Mouse (Mus musculus): ENCODE results near the gene Ruvbl1.

Ruvbl1 gene
- long read RNA-seq, experiment 1, transcript Ruvbl1-201 (11 exons, 1,675 nt): major isoform, 54 of 61 reads
- long read RNA-seq, experiment 1, partial matches to known transcripts: 3 of 61 reads
- long read RNA-seq, experiment 1, other reads (novel, unspliced or antisense): 4 of 61 reads
- long read RNA-seq, experiment 2, transcript Ruvbl1-201 (11 exons, 1,675 nt): major isoform, 78 of 89 reads
- long read RNA-seq, experiment 2, partial matches to known transcripts: 9 of 89 reads
- long read RNA-seq, experiment 2, other reads (novel, unspliced or antisense): 2 of 89 reads

DNA sequence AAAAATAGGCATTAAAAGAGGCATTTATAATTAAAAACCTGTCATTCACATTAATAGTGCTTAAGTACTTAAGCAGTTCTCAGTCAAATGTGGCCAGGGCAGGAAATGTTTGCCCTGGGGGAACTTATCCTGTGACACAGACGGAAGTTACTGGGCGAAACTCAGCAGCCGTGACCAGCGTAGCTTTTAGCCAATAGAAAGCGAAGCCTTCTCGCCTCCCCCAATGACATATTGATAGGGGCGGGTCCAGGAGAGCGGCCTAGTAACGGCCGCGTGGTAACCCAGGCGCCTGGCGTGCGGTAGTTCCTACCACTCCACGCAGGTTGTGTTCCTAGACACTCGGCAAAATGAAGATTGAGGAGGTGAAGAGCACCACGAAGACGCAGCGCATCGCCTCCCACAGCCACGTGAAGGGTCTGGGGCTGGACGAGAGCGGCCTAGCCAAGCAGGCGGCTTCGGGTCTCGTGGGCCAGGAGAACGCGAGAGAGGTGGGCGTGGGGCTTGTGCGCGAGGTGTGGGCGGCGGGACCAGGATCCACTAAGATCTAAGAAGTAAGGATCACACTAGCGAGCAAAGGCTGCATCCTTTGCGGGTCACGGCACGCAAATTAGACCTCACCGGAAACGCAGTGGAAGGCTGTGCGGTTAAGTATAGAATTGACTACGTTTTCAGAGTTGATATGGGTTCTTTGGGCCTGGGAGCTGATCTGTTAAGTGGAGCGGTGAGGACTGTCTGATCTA is at the start of gene Ruvbl1:
TSS of gene Ruvbl1 (plus strand) at position 229 of the 740 bp plus-strand sequence.
- intact Hi-C loops (cut with DNase I): no loop called here

- intact Hi-C loops (cut with DNase I): no loop called here
These were observed 49.0 kb upstream of the Ruvbl1 start for GRCm38 (mm10) chr6:88416130-88416758.

DNA sequence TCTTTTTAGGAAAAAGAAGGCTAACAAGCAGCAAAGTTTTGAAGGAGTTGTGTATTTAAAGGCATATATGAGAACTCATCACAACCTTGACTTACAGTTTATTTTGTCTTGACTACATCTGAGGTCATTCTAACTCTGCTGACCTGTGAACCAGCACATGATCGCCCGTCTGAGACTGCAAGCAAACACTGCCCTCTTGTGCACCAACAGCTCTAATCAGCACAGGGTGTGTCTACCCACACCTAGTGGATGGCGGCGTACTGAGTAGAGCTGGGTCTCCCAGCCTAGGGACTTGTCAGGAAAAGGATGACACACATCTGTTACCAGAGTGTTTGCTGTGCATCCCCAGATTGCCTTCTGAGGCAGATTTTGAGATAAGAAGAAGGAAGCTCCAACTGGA is 34.0 kb upstream of the Ruvbl1 start:
- intact Hi-C loops (cut with DNase I): loop anchor here (5.0 kb wide), 2 partner anchors 244 to 319 kb away; no protein-coding TSS in a partner anchor

DNA sequence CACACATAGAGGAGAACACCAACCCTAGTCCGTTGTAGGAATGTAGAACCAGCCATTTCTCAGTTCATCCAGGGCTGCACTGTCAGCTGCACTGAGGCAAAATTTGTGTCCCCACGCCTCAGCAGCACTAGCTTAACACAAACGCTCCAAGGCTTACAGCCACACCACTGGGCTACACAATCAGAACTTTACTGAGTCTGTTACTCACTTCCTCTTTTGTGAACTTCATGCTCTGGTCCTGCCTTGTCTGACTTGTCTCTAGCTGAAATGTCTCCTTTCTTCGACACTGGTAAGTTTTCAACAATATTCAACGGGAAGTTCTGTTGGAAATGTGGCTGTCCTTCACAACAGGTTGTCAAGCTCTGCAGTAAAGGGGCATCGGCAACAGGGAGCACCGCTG is 29.6 kb upstream of the Ruvbl1 start:
- intact Hi-C loops (cut with DNase I): no loop called here

DNA sequence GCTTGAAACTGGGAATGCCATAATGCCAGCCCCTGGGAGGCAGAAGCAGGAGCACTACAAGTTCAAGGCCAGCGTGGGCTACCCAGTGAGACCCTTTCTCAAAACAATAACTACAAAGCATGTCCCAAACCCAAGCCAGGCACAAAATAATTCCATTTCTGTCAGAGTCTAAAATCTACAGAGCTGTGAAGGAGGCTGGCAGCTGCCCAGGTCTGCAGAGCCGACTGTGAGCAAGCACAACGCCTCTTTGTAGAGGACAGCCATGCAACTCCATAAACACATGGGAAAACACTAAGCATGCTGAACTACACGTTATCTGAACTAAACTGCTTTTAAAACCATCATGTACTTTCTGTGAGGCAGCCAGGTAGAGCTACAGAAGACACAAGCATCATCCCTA is 26.2 kb upstream of the Ruvbl1 start:
- intact Hi-C loops (cut with DNase I): no loop called here

GRCm38 (mm10) chr6:88442551-88442950 is 22.7 kb upstream of the Ruvbl1 start:
- intact Hi-C loops (cut with DNase I): no loop called here

GRCm38 (mm10) chr6:88443446-88443845 is 21.8 kb upstream of the Ruvbl1 start:
- intact Hi-C loops (cut with DNase I): no loop called here

- intact Hi-C loops (cut with DNase I): no loop called here
These were observed 21.0 kb upstream of the Ruvbl1 start for GRCm38 (mm10) chr6:88444076-88444750.

DNA sequence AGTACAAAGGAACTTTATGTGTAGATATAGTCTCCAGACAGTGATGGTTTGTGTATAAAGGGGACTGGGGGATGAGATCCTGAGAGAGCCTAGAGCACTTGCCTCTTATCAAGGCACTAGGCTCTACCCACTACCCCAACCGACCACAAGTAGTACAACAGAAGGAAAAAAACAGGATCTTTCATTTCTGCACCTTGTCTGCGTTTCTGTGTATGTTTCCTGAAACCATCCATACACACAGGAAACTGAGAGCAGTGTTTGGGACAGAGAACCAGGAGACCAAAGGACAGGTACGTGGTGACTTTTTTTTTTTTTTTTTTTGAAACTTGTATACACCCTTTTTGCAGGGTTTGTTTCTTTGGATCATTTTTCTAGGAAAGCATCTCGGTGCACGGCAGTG is 19.5 kb upstream of the Ruvbl1 start:
- intact Hi-C loops (cut with DNase I): no loop called here

- intact Hi-C loops (cut with DNase I): no loop called here
These were observed 18.9 kb upstream of the Ruvbl1 start, which contains the start of gene Eefsec for GRCm38 (mm10) chr6:88446063-88447002. Gene Eefsec (minus strand): TSS chr6:88446539.

DNA sequence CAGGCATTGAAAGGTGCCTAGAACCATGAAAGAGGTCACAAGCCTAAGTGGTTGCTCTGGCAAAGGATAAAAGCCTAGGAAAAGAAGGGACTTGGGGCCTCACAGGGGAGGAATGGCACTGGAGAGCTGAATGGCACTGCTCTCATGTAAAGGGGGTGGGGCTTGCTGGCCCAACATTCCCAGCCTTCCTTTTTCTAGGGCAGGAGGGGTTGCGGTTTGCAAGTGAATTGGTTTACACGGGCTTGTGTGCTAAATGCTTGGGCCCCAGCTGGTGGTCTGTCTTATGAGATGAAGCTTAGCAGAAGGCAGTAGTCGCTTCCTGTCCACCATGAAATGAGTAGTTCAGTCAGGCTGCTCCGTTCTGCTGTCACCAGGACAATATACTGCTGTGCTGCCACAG is 17.8 kb upstream of the Ruvbl1 start:
- intact Hi-C loops (cut with DNase I): no loop called here

- intact Hi-C loops (cut with DNase I): no loop called here
These were observed 10.7 kb upstream of the Ruvbl1 start for GRCm38 (mm10) chr6:88454545-88454944.

GRCm38 (mm10) chr6:88469878-88470277 is 4.7 kb downstream of the Ruvbl1 start:
- intact Hi-C loops (cut with DNase I): no loop called here

DNA sequence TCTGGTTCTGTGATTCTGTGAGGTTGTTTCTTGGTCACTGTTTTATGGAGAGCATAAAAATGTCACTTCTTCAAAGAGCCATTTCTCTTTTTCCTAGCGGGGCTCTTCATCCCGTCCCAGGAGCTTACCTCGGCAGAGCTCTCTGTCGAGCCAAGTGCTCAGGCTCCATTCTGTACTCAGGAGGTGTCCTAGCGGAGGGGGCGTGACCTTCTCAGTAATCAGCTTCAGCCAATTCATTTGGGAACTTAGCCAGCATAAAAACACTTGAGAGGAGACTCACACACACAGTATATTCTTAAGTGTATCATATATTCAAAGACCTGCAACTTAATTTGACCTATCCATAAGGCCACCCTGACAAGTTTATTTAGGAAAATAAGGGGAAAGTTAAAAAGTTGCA is 15.2 kb downstream of the Ruvbl1 start:
- intact Hi-C loops (cut with DNase I): loop anchor here (10.0 kb wide), 1 partner anchor 296 kb away; no protein-coding TSS in a partner anchor

DNA sequence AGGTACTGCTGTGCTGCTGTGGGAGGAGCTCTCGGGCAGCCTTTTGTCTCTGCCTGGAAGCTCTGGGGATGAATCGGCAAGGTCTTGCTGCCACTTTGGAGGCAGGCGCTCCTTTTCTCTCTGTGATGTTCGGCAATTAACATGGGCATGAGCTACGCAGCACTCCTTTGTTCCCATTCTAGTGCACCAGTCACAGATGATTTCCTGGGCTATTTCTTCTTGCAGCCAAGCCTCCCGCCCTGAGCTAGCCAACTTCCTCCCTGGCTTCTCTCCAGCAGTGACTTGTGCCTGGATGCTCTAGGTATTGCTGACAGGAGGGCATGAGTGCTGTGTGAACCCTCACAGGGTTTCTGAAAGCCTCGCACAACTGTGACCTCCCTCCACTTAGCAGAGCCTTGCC is 17.9 kb downstream of the Ruvbl1 start:
- intact Hi-C loops (cut with DNase I): loop anchor here (10.0 kb wide), 1 partner anchor 298 kb away; no protein-coding TSS in a partner anchor

DNA sequence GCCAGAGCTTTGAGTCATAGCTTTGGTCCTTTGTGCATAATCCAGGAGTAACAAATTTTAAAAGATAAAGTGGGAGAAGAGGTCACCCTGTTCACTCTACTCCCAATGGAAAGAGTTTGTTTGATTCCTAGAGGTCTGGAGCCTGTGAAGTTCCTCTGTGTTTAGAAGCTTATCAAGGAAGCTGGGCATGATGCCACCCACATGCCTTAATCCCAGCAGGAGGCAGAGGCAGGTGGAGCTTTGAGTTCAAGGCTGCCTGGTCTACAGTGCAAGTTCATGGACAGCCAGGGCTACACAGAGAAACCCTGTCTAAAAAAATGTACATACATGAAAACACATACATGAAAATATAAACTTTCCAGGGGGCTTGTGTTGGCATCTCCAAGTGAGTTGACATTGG is 18.7 kb downstream of the Ruvbl1 start:
- intact Hi-C loops (cut with DNase I): loop anchor here (10.0 kb wide), 1 partner anchor 299 kb away; no protein-coding TSS in a partner anchor

DNA sequence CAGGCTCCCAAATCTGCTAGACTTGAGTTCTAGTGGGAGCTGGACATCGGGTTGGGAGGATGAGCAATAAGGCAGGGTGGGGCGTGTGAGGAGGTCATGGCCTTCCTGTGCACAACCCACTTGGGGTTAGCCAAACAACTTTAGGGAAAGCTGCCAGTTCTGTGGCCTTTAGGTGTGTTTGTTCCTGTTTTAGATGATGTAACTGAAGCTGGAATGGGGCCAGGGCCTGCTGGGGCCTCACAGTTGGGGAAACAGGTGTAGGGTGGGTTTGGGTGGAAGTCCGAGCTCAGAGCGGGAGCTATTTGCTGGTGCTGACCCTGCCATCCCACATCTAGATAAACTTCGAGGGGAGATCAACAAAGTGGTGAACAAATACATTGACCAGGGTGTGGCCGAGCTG is 20.2 kb downstream of the Ruvbl1 start:
- intact Hi-C loops (cut with DNase I): loop anchor here (10.0 kb wide), 1 partner anchor 301 kb away; no protein-coding TSS in a partner anchor

- intact Hi-C loops (cut with DNase I): loop anchor here (10.0 kb wide), 1 partner anchor 302 kb away; no protein-coding TSS in a partner anchor
These were observed 21.7 kb downstream of the Ruvbl1 start for GRCm38 (mm10) chr6:88486893-88487292.

DNA sequence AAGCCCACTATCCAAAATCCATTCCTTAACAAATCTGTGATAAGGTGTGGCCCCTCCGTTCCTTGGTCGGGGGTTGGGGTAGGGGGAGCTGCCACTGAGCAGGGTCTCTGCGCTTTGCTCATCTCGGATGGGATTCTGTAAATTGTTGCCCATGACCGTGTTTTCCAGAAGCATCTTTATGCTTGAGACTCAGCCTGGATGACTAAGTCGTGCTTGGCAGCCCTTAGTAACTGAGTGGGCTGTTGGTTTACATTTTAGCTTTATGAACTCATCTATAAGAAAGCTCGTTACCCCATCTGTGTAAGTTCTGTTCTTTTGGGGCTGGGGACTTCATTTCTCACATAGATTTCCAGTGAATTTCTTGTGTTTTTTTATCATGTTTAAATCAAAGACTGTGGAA is 23.8 kb downstream of the Ruvbl1 start:
- intact Hi-C loops (cut with DNase I): loop anchor here (10.0 kb wide), 1 partner anchor 304 kb away; no protein-coding TSS in a partner anchor

GRCm38 (mm10) chr6:88489834-88490233 is 24.6 kb downstream of the Ruvbl1 start:
- intact Hi-C loops (cut with DNase I): loop anchor here (10.0 kb wide), 1 partner anchor 305 kb away; no protein-coding TSS in a partner anchor

Data from adrenal gland (tissue).